Mouse (Mus musculus) mesoderm, embryonic 11.5 days (tissue): Measurements from ENCODE around the gene Snupn.
A peak's percentile ranks its signal among the peaks of the same experiment; 100 is the strongest.
"Not testable (repeated sequence)": the region's sequence is repeated elsewhere in the genome, so short reads cannot be mapped to it uniquely, and the experiment has no call there.

ENCODE experiments used
- DNase-seq: peaks from one replicate; pipeline ENCODE4 v3.0.0-alpha.2; 2012; ENCODE audit warnings: low read depth, low spot score

Snupn gene

DNA sequence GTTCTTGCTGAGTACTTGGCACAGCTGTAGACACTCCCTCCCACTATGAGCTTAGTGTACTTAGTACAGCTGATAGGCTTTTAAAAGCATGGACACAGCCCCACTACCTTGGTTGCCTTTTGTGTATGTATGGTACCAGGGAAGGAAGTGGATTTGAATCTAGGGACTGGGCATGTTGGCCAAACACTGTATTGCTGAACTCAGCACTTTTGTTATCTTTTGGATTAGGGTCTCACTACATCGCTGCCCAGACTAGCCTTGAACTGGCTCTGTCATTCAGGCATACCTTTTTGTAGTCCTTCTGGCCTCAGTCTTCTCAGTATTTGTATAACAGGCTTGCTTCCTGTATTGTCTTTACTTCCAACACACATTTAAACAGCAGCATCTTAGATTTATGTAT lies 20.1 kb upstream of the Snupn start:
- no peak for DNase-seq

DNA sequence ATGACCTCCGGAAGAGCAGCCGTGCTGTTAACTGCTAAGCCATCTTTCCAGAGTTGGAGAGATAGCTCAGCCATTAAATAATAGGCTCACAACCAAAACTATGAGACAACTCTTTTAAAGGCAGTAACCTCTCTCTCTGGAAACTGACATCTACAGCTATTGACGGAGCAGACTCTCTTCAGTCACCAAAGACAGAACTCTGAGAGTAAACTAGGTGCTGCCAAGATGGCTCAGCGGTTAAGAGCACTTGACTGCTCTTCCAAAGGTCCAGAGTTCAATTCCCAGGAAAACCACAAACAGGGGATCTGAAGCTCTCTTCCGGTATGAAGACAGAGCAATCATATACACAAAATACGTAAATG lies 13.8 kb upstream of the Snupn start:
- DNase-seq, result no peak

DNA sequence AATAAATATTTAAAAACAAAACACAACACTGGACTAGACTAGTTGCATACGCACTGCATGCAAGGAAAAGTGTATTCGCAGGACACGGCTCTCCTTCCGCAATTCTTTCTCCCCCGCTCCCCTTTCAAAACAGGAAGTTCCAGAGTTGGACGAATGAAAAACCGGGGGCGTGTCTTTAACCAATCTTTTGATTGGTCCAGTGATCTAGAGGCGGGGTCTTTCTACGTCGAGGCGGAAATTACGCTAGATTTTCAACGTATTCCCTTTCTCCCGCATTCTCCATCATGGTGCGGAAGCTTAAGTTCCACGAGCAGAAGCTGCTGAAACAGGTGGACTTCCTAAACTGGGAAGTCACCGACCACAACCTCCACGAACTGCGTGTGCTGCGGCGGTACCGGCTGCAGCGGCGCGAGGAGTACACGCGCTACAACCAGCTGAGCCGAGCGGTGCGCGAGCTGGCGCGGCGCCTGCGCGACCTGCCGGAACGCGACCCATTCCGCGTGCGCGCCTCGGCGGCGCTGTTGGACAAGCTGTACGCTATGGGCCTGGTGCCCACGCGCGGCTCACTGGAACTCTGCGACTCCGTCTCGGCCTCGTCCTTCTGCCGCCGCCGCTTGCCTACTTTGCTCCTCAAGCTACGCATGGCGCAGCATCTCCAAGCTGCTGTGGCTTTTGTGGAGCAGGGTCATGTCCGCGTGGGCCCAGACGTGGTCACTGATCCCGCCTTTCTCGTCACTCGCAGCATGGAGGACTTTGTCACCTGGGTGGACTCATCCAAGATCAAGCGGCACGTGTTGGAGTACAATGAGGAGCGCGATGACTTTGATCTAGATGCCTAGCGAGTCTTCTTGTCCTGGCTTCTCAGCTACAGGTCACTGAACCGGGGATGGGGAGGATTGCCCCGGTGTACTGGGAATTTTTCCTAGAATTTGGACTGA lies 13.2 kb upstream of the Snupn start, which contains the start of gene Imp3:
Imp3 (plus strand) TSS at position 253 of the 938 bp plus-strand sequence.
- peak; percentile 95 for DNase-seq

DNA sequence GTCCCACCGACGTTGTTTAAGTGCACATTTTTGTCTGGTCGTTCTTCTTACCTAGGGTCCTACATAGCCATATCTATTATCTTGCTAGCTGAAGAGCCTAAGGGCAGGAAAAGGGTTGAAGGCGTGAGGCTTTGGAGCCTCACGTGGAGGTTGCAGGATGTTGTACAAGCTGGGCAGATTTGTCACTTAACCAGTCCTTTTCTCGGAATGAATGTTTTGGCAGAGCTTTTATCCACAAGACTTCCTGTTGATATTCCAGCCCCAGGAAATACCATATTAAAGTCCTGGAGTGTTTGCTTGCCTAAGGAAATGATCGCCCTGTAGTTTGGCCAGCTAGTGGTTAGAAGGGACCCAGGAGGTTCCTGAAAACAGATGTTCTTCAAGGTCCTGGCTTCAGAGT lies 12.3 kb upstream of the Snupn start:
- DNase-seq, result no peak

DNA sequence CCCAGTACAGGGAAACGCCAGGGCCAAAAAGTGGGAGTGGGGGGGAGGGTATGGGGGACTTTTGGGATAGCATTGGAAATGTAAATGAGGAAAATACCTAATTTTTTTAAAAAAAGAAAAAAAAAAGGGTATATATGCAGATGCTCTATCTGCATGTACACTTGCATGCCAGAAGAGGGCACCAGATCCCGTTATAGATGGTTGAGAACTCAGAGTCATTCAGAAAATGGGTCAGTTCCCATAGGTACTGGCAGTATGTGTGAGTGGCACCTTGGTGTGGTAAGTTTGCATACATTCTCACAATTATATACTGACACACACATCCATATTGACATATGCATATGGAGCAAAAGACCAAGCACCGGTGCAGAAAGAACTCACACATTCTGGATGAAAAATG lies 3.2 kb upstream of the Snupn start:
- peak; percentile 62 for DNase-seq

DNA sequence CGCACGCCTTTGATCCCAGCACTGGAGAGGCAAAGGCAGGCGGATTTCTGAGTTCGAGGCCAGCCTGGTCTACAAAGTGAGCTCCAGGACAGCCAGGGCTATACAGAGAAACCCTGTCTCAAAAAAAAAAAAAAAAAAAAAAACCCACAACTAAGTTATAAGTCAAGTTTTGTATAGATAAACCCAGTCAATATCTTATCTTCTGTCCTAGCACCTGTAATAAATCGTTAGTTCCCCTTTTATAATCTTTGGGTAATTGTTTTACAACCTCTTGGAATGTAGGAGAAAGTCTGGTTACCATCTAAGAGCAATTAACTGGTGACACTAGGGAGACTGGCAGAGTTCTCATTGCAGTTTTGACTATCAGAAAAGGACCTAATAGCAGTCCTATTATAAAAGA lies 2.0 kb upstream of the Snupn start:
- not testable (repeated sequence) for DNase-seq

DNA sequence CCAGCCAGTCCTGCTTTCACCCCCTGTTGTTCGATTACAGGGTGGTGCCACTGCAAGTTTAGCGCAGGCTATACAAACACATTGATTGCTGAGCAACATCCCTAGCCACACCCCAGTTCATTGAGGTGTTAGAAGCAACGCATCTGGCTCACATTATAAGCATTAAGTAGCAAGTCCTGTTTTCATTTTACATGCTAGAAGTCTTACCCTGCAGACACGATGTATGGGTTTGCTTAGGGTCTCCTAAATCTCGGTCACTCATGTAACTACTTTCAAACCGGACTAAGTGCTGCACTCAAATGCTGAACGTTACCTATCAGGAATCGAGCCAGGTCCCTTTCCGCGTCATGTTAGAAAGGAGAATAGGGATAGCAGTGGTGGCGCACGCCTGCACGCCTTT lies 911 bp upstream of the Snupn start:
- DNase-seq, result no peak

DNA sequence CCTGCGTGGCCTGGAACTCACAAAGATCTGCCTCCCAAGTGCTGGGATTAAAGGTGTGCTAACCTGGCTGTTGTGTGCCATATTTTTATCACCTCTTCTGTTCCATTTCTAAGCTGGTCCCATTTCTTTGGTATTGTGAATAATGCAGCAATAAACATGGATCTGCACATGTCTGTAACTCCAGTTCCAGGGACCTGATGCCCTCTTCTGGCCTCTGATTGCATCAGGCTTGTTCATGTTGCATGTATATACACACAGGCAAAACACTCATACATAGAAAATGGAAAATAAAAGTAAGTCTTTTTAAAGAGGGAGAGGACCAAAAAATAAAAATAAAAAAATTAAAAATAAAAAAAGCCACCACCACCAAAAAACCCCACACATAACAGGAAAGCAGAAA lies 2.9 kb downstream of the Snupn start:
- no peak for DNase-seq

DNA sequence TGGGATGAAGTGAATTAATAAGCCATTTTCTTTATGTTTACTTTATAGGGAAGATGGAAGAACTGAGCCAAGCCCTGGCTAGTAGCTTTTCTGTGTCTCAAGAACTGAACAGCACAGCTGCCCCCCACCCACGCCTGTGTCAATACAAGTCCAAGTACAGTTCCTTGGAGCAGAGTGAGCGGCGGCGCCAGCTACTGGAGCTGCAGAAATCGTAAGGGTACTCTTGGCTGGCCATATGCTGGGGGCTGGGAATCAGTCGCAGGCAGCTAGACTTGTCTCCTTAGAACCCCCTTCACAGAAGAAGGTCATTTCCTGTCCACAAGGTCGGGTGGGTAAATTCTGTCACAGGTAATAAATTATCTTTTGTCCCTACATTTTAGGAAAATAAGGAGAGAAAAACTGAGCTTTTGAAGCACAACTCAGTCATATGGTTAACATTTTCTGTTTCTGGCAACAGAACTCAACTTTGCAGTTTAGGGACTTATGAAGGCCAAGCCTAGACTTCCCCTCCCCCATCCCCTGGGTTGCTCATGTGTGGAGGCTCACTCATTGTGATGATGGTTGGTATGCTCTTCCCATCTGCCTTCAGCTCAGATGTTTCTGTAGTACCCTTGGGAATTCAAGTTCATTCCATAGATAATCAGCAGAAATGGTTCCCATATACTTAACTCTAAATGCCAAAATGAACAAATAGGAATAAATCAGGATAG lies 6.4 kb downstream of the Snupn start:
- DNase-seq, result no peak

DNA sequence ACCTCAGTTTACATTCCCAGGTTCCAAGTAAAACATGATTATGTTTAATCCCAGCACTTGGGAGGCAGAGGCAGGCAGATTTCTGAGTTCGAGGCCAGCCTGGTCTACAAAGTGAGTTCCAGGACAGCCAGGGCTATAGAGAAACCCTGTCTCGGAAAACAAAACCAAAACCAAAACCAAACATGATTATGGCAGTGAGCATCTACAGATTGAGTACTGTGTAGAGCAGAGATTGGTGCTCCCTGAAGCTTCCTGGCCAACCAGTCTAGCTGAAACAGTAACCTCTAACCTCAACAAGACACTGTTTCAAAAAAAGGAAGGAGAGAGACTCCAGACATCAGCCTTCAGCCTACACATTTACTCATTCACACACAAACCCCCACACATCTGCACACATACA lies 8.0 kb downstream of the Snupn start:
- no peak for DNase-seq

DNA sequence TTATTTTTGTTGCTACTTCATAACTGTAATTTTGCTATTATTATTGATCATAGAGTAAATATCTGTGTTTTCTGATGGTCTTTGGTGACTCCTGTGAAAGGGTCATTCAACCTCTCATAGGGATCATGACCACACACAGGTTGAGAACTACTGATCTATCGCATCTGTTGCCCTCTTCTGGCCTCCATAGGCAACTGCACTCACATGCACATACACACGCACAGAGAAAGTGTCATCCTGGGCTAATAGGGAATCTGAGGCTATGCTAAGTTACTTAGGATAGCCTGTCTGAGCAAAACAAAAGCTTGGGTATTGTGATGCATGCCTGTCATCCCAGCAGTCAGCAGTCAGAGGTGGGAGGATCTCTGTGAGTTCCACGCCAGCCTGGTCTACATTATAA lies 10.9 kb downstream of the Snupn start:
- no peak for DNase-seq

DNA sequence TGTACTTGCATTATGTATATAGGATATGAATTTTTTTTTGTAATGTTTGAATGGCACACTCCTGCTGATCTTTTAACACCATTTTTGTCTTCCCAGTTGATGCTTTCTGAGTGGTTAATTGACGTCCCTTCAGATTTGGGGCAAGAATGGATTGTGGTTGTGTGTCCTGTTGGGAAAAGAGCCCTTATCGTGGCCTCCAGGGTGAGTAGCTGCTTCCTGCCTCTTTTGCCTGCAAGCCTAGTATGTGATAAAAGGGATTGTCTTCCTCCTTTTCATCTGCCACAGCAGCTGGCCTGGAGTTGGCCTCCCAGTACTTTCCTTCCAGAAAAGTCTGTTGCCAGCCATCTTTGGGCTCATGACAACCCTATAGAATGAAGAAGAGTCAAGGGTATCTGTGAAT lies 19.5 kb downstream of the Snupn start:
- DNase-seq, result no peak

DNA sequence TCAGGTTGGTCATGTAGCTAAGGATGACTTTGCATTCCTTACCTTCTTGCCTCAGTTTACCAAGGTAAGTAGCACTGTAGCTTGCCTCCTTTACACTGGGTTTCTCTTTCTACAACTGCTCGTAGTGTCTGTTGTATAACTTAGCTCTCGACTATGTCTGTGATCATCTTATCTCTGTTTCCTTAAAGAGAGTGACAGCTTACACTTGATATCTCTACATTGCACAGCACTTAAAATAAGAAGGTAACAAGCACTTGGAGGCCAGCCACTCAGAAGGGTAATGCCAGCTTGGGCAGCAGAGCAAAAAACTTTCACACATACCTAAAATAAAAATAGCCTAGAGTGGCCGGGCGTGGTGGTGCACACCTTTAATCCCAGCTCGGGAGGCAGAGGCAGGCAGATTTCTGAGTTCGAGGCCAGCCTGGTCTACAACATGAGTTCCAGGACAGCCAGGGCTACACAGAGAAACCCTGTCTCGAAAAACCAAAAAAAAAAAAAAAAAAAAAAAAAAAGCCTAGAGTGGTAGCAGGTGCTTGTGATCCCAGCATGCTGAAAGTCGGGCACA lies 23.4 kb downstream of the Snupn start:
- no peak for DNase-seq

DNA sequence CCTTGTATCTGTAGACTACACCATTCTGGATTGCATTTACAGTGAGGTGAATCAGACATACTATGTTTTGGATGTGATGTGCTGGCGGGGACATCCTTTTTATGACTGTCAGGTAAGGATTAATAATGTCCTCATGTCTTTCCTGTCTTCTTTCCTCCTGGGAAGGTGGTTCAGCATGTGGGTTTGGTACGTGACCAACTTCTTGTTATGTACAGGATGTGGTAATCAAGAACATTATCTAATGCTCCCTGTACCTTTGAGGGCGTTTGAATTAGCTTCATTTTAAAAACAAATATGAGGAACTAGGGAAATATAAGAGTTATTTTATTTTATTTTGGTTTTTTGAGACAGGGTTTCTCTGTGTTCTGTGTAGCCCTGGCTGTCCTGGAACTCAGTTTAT lies 24.5 kb downstream of the Snupn start:
- no peak for DNase-seq

DNA sequence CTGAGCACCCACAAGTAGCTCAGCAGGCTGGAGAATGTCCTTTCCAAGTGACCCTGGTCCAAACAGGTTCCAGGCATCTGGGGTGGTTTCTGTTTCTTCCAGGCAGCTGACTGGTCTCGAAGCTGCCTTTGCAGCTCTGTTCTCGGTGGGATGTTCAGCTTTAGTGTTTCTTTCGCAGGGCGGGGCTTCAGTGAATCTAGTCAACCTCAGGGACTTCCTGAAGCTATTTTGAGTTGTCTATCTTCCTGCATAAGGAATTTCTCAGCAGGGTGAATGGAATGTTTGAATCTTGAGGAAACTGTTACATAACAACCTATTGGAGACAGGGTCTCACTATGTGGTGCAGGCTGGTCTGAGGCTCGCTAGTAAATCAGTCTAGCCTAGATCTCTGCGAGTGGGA lies 29.5 kb downstream of the Snupn start:
- no peak for DNase-seq

DNA sequence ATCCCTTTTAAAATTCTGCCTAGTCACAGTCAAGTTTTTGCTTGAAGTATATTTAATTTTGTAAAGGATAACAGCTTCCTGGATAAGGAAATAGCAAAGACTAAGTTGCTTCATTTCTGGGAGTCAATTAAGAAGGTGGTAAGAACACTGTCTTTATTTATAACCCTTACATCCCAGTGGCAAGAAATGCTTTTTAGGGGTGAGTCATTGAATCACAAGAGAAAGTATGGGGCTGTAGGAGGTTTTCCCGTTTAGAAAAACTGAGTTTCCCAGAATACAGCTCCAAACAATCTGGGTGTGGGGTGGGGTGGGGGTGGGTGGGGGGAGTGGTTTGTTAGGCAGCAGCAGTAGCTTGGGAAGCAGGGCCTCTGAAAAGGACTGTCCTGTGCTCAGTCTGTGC lies 30.8 kb downstream of the Snupn start:
- DNase-seq, result no peak

DNA sequence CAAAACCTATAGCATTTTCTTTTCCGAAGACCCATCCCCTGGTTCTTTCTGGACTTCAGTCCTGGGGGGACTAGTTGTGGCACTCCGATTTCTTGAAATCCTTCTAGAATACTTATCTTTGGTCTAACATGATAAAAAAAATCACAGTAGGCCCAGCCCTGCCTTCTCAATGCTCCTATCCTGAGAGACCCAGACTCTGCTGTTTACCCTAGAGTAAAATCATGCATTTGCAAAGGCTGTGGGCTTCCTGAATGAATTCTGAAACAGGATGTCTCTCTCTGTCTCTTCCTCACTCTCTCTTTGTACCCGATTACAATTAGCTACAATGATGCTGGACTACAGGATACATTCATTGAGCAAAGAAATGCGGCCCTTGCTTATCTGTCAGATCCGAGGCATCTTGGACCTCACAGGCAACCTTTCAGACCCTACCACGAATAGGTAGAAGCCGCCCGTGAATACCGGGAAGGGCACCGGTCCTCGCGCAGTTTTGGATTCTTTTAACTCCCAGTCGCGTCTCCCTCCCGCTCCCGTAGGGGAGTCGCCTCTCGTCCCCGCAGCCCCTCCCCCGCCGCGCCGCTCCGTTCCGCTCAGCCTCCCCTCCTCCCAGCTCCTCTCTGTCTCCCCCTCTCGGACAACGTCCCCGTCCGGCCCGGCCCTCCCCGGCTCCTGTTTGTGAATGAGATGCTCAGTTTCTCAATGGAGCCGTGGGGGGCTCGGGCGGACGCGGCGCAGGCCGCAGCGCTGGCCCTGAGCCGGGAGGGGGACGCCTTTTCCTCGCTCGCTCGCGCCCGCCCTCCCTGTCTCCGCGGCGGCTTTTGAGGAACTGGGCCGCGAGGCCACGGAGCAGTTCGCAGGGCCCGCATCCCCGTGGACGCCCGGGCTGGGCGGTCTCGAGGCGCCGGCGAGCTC lies 43.9 kb downstream of the Snupn start, which contains the start of gene Ptpn9:
Ptpn9 (plus strand) TSS at position 638 of the 912 bp plus-strand sequence.
- peak; percentile 92 for DNase-seq

DNA sequence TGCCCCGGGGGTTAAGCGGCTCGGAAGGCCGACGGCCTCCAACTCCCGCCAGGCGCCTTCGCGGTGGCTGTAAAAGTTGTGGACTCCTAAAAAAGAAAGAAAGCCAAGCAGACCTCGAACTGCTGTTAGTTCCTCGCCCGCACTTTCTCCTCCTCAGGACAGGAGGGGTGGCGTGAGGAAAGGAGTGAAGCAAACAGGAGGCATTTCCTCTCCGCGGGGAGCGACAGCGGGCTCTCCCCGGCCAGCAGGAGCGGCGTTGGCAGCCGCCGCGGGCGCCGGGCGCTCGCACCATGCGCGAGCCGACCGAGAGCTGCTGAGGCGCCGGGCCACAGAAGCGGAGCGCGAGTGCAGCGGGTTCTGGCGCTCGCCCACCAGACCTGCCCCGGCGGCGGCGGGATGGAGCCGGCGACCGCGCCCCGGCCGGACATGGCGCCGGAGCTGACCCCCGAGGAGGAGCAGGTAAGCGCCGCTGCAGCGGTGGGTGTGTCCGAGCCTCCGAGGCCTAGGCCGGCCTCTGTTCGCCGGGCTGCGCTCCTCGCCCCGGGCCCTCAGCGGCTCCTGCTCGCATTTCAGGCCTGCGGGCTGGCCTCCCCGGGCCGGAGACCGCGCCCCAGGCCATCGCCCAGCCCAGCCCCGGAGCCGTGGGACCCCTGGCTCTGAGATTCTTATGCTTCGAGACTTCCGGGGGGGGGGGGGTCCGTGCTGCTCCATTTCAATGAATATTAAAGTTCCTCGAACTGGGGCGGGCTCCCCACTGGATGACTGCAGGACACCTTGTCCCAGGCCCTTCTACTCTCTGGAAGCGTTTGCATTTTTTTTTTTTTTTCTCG lies 44.7 kb downstream of the Snupn start:
- DNase-seq, result peak; percentile 60

DNA sequence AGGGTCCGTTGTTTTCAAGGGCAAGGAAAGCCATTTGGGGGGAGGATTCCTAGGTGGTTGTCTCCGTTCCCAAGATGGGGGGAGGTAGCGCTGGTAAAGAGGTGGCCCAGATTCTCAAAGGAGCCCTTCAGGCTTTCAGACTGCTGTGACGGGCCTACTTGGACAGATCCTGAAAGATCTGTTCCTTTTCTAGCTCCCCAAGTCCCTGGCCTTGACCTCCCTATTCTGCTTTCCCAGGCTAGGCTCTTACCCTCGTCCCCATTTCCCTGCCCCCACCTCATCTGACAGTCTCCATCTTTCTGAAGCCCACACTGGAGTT lies 45.3 kb downstream of the Snupn start:
- peak; percentile 34 for DNase-seq

DNA sequence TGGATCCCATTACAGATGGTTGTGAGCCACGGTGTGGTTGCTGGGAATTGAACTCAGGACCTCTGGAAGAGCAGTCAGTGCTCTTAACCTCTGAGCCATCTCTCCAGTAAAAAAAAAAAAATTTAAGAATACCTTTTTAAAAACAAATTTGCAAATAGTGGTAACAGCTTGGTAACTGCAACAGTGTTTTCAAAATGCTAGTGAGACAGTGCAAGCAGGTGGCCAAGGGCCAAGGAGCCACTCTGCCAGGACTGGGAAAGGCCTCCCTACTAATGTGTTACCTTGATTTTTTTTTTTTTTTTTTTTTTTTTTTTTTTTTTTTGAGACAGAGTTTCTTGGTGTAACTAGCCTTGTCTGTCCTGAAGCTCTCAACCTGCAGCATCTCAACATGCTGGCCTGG lies 46.5 kb downstream of the Snupn start:
- DNase-seq, result not testable (repeated sequence)

DNA sequence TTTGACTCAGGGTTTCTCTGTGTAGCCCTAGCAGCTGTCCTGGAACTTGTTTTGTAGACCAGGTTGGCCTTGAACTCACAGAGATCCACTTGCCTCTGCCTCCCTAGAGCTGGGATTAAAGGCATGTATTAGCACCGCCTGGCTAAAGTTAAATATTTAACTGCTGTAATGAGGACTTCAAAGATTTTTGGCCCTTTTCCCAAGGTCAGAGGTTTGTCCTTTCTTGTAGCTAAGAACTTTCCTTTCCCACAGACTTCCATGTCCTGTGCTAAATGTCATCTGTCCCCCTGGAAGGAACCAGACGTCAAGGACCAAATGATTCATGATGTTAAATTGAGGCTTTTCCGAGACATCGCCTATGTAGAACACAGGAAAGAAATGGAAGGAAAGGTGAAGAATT lies 52.3 kb downstream of the Snupn start:
- DNase-seq, result no peak
